Mouse (Mus musculus) induced T-regulatory cell, adult 2 months (primary cell): ENCODE measurements at regions not wholly inside any gene's neighbourhood (a gene's known extent, or its start where the extent isn't known, plus 50 kb on each side); places are given as distances from the start of the nearest gene placed in this dataset.

Source experiments
- DNase-seq: peaks from one replicate; pipeline ENCODE4 v3.0.0-alpha.2; 2012; ENCODE audit warnings: low read depth

GRCm38 (mm10) chr9:67698796-67699195 lies 60.4 kb upstream of the C2cd4b start:
- DNase-seq: no peak

- no peak for DNase-seq
These were observed 59.2 kb upstream of the C2cd4b start for GRCm38 (mm10) chr9:67699846-67700579.

GRCm38 (mm10) chr9:67708246-67708960 lies 50.8 kb upstream of the C2cd4b start:
- DNase-seq: no peak
